Mouse (Mus musculus) small intestine, adult 2 months (tissue): Measurements from ENCODE around the gene Ccl9. TPM values are rescaled to one million over a fixed set of nuclear protein-coding genes. Genes with fewer than 3 reads are reported as not detected.

Experiments
- H3K27ac ChIP-seq: fragments of 200-500 bp; 2 replicates; pipeline ENCODE4 v1.5.1; 2012; ENCODE audit warnings: low read depth, low read length, control low read depth, inconsistent platforms; ENCODE audit not compliant: insufficient read depth
- H3K27me3 ChIP-seq: fragments of 200-500 bp; 2 replicates; pipeline ENCODE4 v1.6.1; 2012; ENCODE audit warnings: mild to moderate bottlenecking, moderate library complexity, low read length, inconsistent platforms; ENCODE audit not compliant: control insufficient read depth, insufficient read depth
- H3K36me3 ChIP-seq: fragments of 200-500 bp; 2 replicates; pipeline ENCODE4 v1.6.1; 2012; ENCODE audit warnings: mild to moderate bottlenecking, low read length, control low read depth, inconsistent platforms; ENCODE audit not compliant: control insufficient read depth, insufficient read depth
- H3K4me1 ChIP-seq: fragments of 200-500 bp; 2 replicates; pipeline ENCODE4 v1.6.1; 2012; ENCODE audit warnings: low read length, inconsistent platforms, mixed read lengths; ENCODE audit not compliant: control insufficient read depth, insufficient read depth, insufficient read length
- H3K4me3 ChIP-seq: fragments of 200-500 bp; 2 replicates; pipeline ENCODE4 v1.5.1; 2012; ENCODE audit warnings: low read depth, mild to moderate bottlenecking, control low read depth, inconsistent platforms, low read length, moderate library complexity
- CTCF ChIP-seq: fragments of 200-500 bp; IDR thresholded peaks from 2 replicates; pipeline ENCODE4 v1.5.1; 2012; ENCODE audit warnings: low read depth, mild to moderate bottlenecking, control low read depth, inconsistent platforms, low read length, moderate library complexity, mixed read lengths; ENCODE audit not compliant: insufficient replicate concordance, insufficient read length; ENCODE audit errors: extremely low read depth
- POLR2A ChIP-seq: fragments of 200-500 bp; IDR thresholded peaks from 2 replicates; pipeline ENCODE4 v1.6.1; 2012; ENCODE audit warnings: low read depth, mild to moderate bottlenecking, control low read depth, inconsistent platforms, low read length, moderate library complexity
- WGBS: fragments of 180-500 bp; shearing (Covaris S2); methylation state at CpG from one replicate; pipeline ENCODE4 v1.1.7; 2018; 5-methylcytosine and 5-hydroxymethylcytosine counted together
- polyA plus RNA-seq: library from polyadenylated mRNA; depleted of rRNA; stranded (reverse); fragments of >200 nt; gene quantifications from 2 replicates; pipeline ENCODE4 v1.2.3, GENCODE M21; 2012

Ccl9 gene
- polyA plus RNA-seq, 1 experiment, result 3.7 TPM

DNA sequence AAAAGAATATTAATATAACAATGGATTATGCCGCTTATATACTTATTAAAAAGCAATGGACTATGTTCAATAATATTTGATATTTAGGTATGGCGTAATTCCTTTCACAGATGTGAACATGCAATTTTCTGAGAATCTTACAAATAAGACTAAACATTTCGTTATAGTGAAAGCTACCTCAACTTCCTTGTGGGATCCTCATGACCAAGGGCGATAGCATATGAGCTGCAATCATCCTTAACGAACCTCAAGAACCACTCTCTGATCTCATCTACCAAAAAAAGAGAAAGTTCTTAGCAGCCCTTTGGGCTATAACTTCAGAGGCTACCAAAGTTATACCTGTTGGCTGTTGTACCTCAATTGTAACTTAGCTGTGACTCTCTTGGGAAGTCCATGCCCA is 15.0 kb upstream of the Ccl9 start:
- no peak overlapping the region for H3K27ac ChIP-seq
- peaks cover 6% of the 10 kb centered on the region; the same call in 1 of the 2 replicates for H3K4me1 ChIP-seq
- no peaks in the 10 kb centered on the region for H3K36me3 ChIP-seq
- 84% methylated on average over 5 of the region's 5 CpGs for WGBS
- H3K27me3 ChIP-seq, result no peaks in the 10 kb centered on the region
- no peak overlapping the region for H3K4me3 ChIP-seq
- TF ChIP-seq POLR2A, result no peak
- TF ChIP-seq CTCF, result no peak

DNA sequence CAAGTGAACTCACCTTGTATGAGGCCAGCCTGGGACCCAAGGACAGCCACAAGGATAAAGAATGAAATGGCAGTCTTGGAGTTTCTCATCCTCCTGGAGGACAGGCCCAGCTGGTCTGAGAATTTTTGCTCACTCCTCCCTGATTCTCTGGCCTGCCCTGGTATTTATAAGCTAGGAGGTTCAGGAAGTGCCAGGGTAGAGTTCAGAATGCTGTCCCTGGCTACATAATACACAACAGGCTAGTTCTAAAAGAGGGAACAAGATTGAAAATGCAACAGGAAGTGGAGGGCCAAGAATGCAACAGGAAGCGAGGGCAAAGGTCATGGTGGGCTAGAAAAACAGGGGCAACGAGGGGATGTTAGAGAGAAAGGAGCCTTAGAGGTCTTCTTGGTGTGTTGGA is 14.4 kb upstream of the Ccl9 start, which contains the start of gene Ccl6:
Gene Ccl6 (minus strand): TSS at position 235 of the 400 bp plus-strand sequence.
- Histone ChIP-seq H3K4me3 (peak within 1 kb of the TSS; percentile 31), H3K27me3 (no peaks in the 10 kb centered on the region), H3K27ac (peak within 1 kb of the TSS; percentile 50), H3K4me1 (peaks cover 5% of the 10 kb centered on the region; the same call in 1 of the 2 replicates), H3K36me3 (no peaks in the 10 kb centered on the region)
- TF ChIP-seq CTCF (no peak), POLR2A (no peak)
- WGBS, result 24% methylated on average over 2 of the region's 2 CpGs

DNA sequence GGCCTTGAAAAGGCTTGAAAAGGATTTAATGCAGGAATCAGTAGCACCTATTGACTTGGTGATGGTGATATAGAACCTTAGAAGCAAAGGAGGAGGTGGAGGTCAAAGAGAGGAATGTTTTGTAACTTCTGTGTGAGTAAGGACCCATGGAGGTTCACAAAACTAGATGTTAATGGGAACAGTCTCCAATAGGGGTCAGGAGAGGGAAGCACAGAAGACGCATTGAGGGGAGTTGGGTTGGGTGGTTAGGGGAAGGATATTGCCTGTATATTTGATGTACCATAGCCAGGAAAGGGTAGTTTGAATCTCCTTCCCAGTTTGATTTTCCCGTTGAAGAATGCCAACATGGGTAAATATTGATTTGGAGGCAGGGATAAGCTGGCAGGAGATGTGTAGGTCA is 5.8 kb upstream of the Ccl9 start:
- peaks cover 2% of the 10 kb centered on the region; the same call in 1 of the 2 replicates for H3K4me1 ChIP-seq
- no peak overlapping the region for H3K4me3 ChIP-seq
- no peak overlapping the region for H3K27ac ChIP-seq
- no peaks in the 10 kb centered on the region for H3K27me3 ChIP-seq
- 63% methylated on average over 2 of the region's 2 CpGs for WGBS
- TF ChIP-seq CTCF (no peak), POLR2A (no peak)
- H3K36me3 ChIP-seq, result no peaks in the 10 kb centered on the region

DNA sequence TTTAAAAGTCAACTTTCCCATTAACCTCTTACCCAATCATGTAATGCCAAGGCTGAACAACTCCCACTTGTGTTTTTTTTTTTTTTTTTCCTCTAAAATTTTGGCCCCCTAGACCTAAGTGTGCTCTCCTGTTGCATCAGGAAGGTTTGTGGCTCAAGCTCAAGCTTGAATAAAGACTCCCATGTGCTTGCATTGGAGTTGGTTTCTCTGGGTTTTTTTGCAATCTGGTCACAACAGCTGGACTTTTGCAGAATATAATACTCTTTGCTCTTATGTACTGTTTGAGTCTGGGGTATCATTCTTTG is 5.0 kb upstream of the Ccl9 start:
- H3K27me3 ChIP-seq, result no peaks in the 10 kb centered on the region
- H3K4me1 ChIP-seq, result peaks cover 2% of the 10 kb centered on the region; the same call in 1 of the 2 replicates
- no peak overlapping the region for H3K4me3 ChIP-seq
- no peak overlapping the region for H3K27ac ChIP-seq
- TF ChIP-seq CTCF (no peak), POLR2A (no peak)
- H3K36me3 ChIP-seq, result no peaks in the 10 kb centered on the region

DNA sequence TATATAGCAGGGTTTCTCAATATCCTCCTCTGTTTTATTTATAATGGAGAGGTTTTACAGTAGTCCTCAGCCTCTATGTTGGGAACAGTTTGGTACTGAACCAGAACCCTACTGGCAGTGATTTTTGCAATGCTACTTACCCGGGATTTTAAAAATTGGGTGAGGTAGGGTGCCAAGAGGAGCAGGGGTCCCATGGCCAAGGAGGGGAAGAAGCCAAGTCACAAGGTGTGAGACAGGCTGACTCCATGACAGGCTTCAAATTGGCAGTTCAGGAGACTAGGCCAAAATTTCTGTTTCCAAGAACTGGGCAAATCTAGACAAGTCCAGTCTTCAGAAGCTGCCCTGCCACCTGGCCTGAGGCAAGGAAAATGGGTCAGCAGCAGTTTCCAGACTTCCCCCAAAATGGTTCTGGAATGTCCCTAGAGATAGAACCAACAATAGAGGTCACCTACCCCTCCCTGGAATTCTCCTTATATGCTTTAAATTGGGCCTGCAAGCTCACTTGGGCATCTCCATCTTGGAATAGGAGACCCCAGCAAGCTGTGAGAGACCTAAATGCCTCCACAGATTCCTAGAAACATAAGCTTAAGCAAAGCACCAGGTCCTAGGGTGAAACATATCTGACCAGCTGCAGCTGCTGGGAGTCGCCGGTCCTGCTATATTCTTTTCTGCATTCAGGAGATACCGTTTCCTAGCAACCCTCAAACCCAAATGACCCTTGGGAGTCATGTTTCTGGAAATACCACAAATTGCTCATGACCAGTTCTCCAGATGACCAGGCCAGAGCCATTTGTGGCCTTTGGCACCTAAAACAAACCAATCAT is 4.4 kb upstream of the Ccl9 start:
- WGBS, result 74% methylated on average over 4 of the region's 4 CpGs

DNA sequence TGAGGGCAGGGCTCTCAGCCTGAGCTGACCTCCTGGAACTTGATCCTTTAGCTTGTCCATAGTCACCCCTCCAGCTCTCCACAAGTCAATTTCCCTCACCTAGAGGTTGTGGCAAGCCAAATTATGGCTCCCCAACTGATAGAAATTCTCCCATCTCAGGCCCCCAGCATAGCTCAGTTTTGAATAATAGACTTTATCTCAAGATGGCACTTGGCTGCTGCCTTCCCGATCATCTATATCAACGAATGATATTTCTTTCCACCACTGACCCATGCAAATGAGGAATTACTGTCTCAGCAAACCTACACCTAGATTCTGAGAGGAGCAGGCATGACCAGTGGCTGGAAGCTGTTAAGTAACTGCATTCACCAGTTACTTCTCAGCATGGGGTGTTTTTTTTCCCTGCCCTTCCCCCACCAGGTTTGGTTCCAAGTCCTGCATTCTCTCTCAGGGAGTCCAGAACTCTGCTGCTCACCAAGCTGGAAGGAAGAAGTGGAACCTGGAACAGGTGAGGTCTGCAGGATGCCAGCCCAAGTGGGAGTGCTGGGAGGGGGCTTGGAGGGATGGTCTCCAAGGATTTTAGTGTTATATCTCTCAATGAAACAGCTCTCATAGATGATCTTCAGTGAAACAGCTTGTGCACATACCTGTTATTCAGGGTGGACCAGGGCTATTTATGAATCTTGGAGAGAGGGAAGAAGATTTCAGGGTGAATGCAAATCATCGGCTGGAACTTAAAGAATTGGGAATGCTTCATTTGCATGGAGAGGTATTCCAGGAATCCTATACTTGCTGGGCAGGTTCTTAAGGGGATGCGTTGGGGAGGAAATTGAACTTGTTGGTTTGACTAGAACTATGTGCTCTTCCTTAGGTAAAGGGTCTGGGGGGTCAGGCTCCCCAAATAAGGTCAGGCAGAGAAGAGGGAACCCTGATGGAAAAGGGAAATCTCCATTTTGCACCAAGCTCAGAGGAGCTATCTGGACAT is 3.5 kb upstream of the Ccl9 start:
- no peak overlapping the region for H3K4me3 ChIP-seq

More for the DNA sequence above, 4.4 kb upstream of the Ccl9 start:
- Histone ChIP-seq H3K36me3 (no peaks in the 10 kb centered on the region), H3K4me1 (peaks cover 5% of the 10 kb centered on the region; the same call in 1 of the 2 replicates), H3K4me3 (no peak overlapping the region), H3K27me3 (no peaks in the 10 kb centered on the region), H3K27ac (no peak overlapping the region)
- TF ChIP-seq CTCF (no peak), POLR2A (no peak)

More for the DNA sequence above, 3.5 kb upstream of the Ccl9 start:
- Histone ChIP-seq H3K27ac (no peak overlapping the region), H3K4me1 (peaks cover 3% of the 10 kb centered on the region; the same call in 1 of the 2 replicates), H3K36me3 (no peaks in the 10 kb centered on the region), H3K27me3 (no peaks in the 10 kb centered on the region)
- 87% methylated on average over 4 of the region's 4 CpGs for WGBS
- TF ChIP-seq POLR2A (no peak), CTCF (no peak)
